Mouse (Mus musculus) left cerebral cortex, adult 2 months (tissue): Measurements from ENCODE around the gene Pate4. TPM values are rescaled to one million over a fixed set of nuclear protein-coding genes. Genes with fewer than 3 reads are reported as not detected.

ENCODE experiments used
- DNase-seq, 2 experiments: peaks; one replicate each; pipeline ENCODE4 v3.0.0; 2021 to 2022; ENCODE audit warnings: low spot score in 2 of 2, mixed read lengths in 1 of 2; ENCODE audit errors: extremely low spot score in 1 of 2
- H3K27ac ChIP-seq: fragments of 200-600 bp; 2 replicates; pipeline ENCODE4 v1.8.1; 2022
- H3K4me3 ChIP-seq: fragments of 200-600 bp; 2 replicates; pipeline ENCODE4 v1.8.1; 2022
- CTCF ChIP-seq: fragments of 200-600 bp; IDR thresholded peaks from 2 replicates; pipeline ENCODE4 v1.8.1; 2022; ENCODE audit warnings: antibody characterized with exemption, mild to moderate bottlenecking, moderate library complexity
- intact Hi-C: fragments of 180-260 bp; cut with DNase I; formaldehyde crosslinking; loops from one replicate; pipeline ENCODE4 v1.15.1; 2025
- total RNA-seq, 2 experiments: library from RNA; stranded (reverse); gene quantifications; 2 replicates each; pipeline ENCODE4 v1.2.3; 2021

The Pate4 gene
- total RNA-seq, 2 experiments from 2014 or later, result not detected

DNA sequence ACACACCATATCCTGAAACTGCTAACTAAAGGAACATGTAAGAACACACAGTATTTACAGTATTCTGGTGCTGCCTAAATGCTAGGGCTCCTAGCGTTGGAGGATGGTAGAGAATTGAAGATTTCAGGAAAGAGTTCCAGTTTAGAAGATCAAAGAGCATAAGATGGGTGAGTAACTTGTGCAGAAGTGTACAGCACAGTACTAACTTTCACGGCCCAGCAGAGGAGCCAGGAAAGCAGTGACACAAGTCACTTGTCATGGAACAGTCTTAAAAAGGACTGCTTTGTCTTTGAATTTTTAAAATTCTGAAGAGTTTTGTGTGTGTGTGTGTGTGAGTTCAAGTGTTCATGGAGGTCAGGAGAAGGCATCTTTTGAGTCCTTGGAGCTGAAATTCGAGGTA is 43.7 kb downstream of the Pate4 start:
- no peak for TF ChIP-seq CTCF
- H3K4me3 ChIP-seq, result no peak overlapping the region
- intact Hi-C loops, result no loop called here
- DNase-seq, result no peak
- no peak overlapping the region for H3K27ac ChIP-seq

DNA sequence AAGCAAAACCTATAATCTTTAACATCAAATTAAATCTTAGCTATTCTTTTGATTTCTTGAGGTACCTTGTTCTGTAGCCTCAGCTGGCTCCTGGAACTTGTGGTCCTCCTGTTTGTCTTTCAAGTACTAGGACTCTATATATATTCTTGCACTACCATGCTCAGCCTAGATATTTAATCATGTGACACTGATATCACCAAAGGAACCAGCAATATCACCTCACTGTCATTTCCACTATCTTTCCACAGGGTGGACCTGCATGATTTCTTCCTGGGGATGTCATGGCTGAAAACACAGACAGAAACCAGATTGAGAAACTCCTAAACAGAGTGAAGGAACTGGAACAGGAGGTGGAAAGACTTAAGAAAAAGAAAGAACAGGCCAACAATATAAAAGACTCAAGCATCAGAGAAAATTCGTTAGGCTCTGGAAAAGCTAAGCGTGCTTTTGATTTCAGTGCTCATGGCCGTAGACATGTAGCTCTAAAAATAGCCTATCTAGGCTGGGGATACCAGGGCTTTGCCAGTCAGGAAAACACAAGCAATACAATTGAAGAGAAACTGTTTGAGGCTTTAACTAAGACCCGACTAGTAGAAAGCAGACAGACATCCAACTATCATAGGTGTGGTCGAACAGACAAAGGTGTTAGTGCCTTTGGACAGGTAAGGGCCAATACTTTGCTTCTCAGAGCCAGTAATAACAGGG is 47.1 kb downstream of the Pate4 start:
- H3K4me3 ChIP-seq, result no peak overlapping the region
- DNase-seq, result no peak
- intact Hi-C loops, result no loop called here
- no peak for TF ChIP-seq CTCF
- H3K27ac ChIP-seq, result no peak overlapping the region

DNA sequence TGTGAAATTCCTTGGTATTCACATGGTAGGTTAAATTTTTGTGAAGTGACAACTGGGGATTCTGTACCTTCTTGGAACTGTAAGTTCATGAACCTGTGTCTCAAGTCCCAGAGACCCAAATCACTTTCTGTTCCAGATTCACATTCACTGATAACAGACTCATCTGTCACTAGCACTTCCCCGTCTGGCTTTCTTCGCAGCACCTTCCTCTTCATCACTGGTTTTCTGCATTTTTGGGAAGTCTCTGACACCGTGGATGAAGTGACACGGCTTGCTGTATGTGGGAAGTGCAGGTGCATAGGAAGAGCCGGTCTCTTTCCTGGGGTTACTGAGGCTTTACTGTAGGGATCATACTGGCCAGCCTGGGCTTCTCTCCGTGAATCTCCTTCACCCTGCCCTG is 50.2 kb downstream of the Pate4 start:
- Histone ChIP-seq H3K4me3 (no peak overlapping the region), H3K27ac (no peak overlapping the region)
- no peak for DNase-seq
- intact Hi-C loops, result no loop called here
- no peak for TF ChIP-seq CTCF

- intact Hi-C loops, result no loop called here
- TF ChIP-seq CTCF, result no peak
- Histone ChIP-seq H3K4me3 (no peak overlapping the region), H3K27ac (no peak overlapping the region)
- no peak for DNase-seq
Observed at GRCm38 (mm10) chr9:35561076-35561475, 50.7 kb downstream of the Pate4 start.

GRCm38 (mm10) chr9:35559009-35559890 is 52.5 kb downstream of the Pate4 start:
- intact Hi-C loops, result no loop called here
- Histone ChIP-seq H3K4me3 (peak overlapping the region; percentile 68), H3K27ac (peak overlapping the region; percentile 88)
- TF ChIP-seq CTCF, result no peak
- peak; percentile 80 to 86 for DNase-seq

- DNase-seq, result peak; percentile 79 to 80
- intact Hi-C loops, result no loop called here
- no peak for TF ChIP-seq CTCF
- Histone ChIP-seq H3K27ac (peak within 1 kb of the TSS; percentile 88), H3K4me3 (peak within 1 kb of the TSS; percentile 68)
Observed at GRCm38 (mm10) chr9:35558257-35559008, 53.3 kb downstream of the Pate4 start, which contains the start of the genes Ddx25 and Pus3. Gene Ddx25, minus strand, starts transcription at chr9:35558528. Gene Pus3, plus strand, starts transcription at chr9:35558595.

Other genes starting within 250 kb of the Pate4 start
- 1 to 10 TPM; 7.9 to 8.3 TPM for gene Cdon, start 190.8 kb downstream of the Pate4 start, total RNA-seq
- gene Gm1113, start 93.7 kb downstream of the Pate4 start, total RNA-seq, result not detected
- gene Ddx25, start 53.4 kb downstream of the Pate4 start, total RNA-seq, result 10 to 100 TPM; 16.3 to 16.7 TPM
- gene Pus3, start 53.3 kb downstream of the Pate4 start, total RNA-seq, result 10 to 100 TPM; 11.9 to 12.6 TPM
- gene Pate2, start 41.7 kb downstream of the Pate4 start, total RNA-seq, result under 1 TPM; 0.34 to 0.98 TPM
- gene Hyls1, start 41.5 kb downstream of the Pate4 start, total RNA-seq, result 1 to 10 TPM; 9.0 to 9.6 TPM
- gene Pate3, start 36.3 kb upstream of the Pate4 start, total RNA-seq, result not detected
- gene Pate1, start 75.4 kb upstream of the Pate4 start, total RNA-seq, result not detected
- not detected for gene Gm17677, start 129.1 kb upstream of the Pate4 start, total RNA-seq
- gene Gm17727, start 166.2 kb upstream of the Pate4 start, total RNA-seq, result not detected
- not detected for gene Gm27235, start 178.2 kb upstream of the Pate4 start, total RNA-seq
- gene D730048I06Rik, start 178.2 kb upstream of the Pate4 start, total RNA-seq, result not detected
- not detected for gene 9230110F15Rik, start 232.2 kb upstream of the Pate4 start, total RNA-seq